Mouse (Mus musculus) limb, embryonic 14.5 days (tissue): Measurements from ENCODE around the gene 2810408A11Rik. TPM values are rescaled to one million over a fixed set of nuclear protein-coding genes. Genes with fewer than 3 reads are reported as not detected.

Source experiments
- ATAC-seq: fragments of 200-750 bp; cut with Nextera tagmentation; 2 replicates; pipeline ENCODE4 v1.8.0; 2017; ENCODE audit warnings: low read depth, moderate number of reproducible peaks, moderate TSS enrichment; ENCODE audit not compliant: low FRiP score
- DNase-seq: peaks from one replicate; pipeline ENCODE4 v3.0.0-alpha.2; 2015; ENCODE audit warnings: low spot score
- H3K27ac ChIP-seq: fragments of 300-500 bp; sonication (generic); replicated peaks from 2 replicates; pipeline ENCODE4 v1.5.1; 2014; ENCODE audit warnings: low read depth, mild to moderate bottlenecking, low read length, moderate library complexity, mixed read lengths
- H3K27me3 ChIP-seq: fragments of 300-500 bp; sonication (generic); 2 replicates; pipeline ENCODE4 v1.6.1; 2014; ENCODE audit warnings: low read length, mixed read lengths; ENCODE audit not compliant: control insufficient read depth, insufficient read depth
- H3K36me3 ChIP-seq: fragments of 300-500 bp; sonication (generic); 2 replicates; pipeline ENCODE4 v1.6.1; 2014; ENCODE audit warnings: mild to moderate bottlenecking, low read length, moderate library complexity, mixed read lengths; ENCODE audit not compliant: control insufficient read depth, insufficient read depth
- H3K4me1 ChIP-seq: fragments of 300-500 bp; sonication (generic); 2 replicates; pipeline ENCODE4 v1.6.1; 2014; ENCODE audit warnings: antibody characterized with exemption, low read length, mixed read lengths; ENCODE audit not compliant: control insufficient read depth, insufficient read depth
- H3K4me2 ChIP-seq: fragments of 300-500 bp; sonication (generic); replicated peaks from 2 replicates; pipeline ENCODE4 v1.6.1; 2014; ENCODE audit warnings: low read depth, mild to moderate bottlenecking, low read length, moderate library complexity; ENCODE audit not compliant: severe bottlenecking
- H3K4me3 ChIP-seq: fragments of 300-500 bp; sonication (generic); replicated peaks from 2 replicates; pipeline ENCODE4 v1.5.1; 2014; ENCODE audit warnings: low read length
- H3K9ac ChIP-seq: fragments of 300-500 bp; sonication (generic); 2 replicates; pipeline ENCODE4 v1.6.1; 2014; ENCODE audit warnings: mild to moderate bottlenecking, low read depth, low read length, moderate library complexity; ENCODE audit not compliant: severe bottlenecking
- H3K9me3 ChIP-seq: fragments of 300-500 bp; sonication (generic); 2 replicates; pipeline ENCODE4 v1.6.1; 2016; ENCODE audit warnings: low read length; ENCODE audit not compliant: control insufficient read depth
- POLR2A ChIP-seq: fragments of 200-500 bp; IDR thresholded peaks from 2 replicates; pipeline ENCODE4 v1.8.0; 2012; ENCODE audit warnings: inconsistent platforms, mild to moderate bottlenecking, moderate library complexity, borderline replicate concordance; ENCODE audit not compliant: insufficient read depth, insufficient read length; ENCODE audit errors: extremely low read depth
- WGBS: fragments of 180-500 bp; shearing (Covaris S2); extraction: QIAGEN DNeasy Blood & Tissue Kit; methylation state at CpG from one replicate; pipeline ENCODE4 v1.1.7; 2014; 5-methylcytosine and 5-hydroxymethylcytosine counted together
- polyA plus RNA-seq, 2 experiments: library from polyadenylated mRNA; depleted of rRNA in 1 of 2; stranded (reverse) in 1 of 2; unstranded in 1 of 2; fragments of >200 nt; fragmentation: Nextera tagmentation in 1 of 2; extraction: Ambion mirVana in 1 of 2; gene quantifications; 2 replicates each; pipeline versions ENCODE4 v1.2.1 to v1.2.3; 2012 to 2014

2810408A11Rik gene
- polyA plus RNA-seq, 2 experiments = 8.9 TPM

DNA sequence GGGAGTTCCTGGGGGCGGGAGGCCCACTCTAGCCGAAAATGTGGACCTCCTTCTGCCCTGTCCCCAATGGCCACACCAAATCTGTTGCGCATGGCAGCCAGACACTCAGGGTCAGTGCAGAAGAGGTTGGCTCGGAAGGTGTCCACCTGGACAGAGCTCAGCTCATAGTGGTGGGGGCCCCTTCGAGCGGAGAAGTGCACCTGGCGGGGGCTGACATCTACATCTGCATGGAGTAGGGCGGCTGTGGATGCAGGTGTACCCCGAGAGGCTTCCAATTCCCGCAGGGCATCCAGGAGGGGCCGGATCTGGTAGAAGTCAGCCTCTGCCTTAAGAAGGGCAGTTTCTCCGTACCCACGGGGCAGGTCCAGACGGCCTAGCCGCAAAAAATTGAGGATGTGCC is 21.1 kb downstream of the 2810408A11Rik start:
- no peak for ATAC-seq
- Histone ChIP-seq H3K36me3 (no peaks in the 10 kb centered on the region), H3K4me2 (peak overlapping the region; percentile 79), H3K27me3 (no peaks in the 10 kb centered on the region), H3K27ac (no peak overlapping the region), H3K4me1 (peaks cover 26% of the 10 kb centered on the region), H3K9me3 (no peaks in the 10 kb centered on the region), H3K4me3 (peak overlapping the region; percentile 46), H3K9ac (0 out of 2 replicates have a peak overlapping the region, but pooled peaks have one; percentile 67)
- no peak for TF ChIP-seq POLR2A
- 50% methylated on average over 15 of the region's 15 CpGs for WGBS
- DNase-seq = no peak

DNA sequence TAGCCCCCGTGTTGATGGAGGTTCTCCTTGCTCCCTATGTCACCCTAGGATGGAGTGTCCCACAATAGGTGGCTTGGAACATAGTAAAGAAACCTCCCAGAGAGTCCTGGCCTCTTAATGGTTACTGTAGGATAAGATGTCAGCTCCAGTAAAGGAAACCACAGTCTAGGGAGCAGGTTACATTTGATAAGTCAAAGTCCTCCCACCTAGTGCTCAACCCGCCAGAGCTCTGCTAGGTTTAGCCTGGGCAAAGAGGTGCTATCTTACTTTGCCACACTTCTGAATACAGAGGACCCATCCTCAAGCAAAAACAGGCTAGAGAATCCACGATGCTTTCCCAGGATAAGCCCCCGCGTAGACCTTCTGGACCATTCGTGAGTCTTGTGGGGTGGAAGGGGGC is 21.8 kb downstream of the 2810408A11Rik start:
- Histone ChIP-seq H3K9ac (no peak overlapping the region), H3K36me3 (no peaks in the 10 kb centered on the region), H3K27me3 (no peaks in the 10 kb centered on the region), H3K27ac (no peak overlapping the region), H3K4me2 (peak overlapping the region; percentile 79; the same call in 1 of the 2 replicates), H3K4me1 (peaks cover 26% of the 10 kb centered on the region), H3K9me3 (no peaks in the 10 kb centered on the region), H3K4me3 (peak overlapping the region; percentile 46; the same call in 1 of the 2 replicates)
- DNase-seq (no peak), ATAC-seq (no peak)
- no peak for TF ChIP-seq POLR2A
- 92% methylated on average over 6 of the region's 6 CpGs for WGBS

- WGBS = 82% methylated on average over 3 of the region's 3 CpGs
- ATAC-seq (no peak), DNase-seq (no peak)
- Histone ChIP-seq H3K4me2 (0 out of 2 replicates have a peak overlapping the region, but pooled peaks have one; percentile 5), H3K27ac (no peak overlapping the region), H3K9ac (no peak overlapping the region), H3K36me3 (no peaks in the 10 kb centered on the region), H3K27me3 (no peaks in the 10 kb centered on the region), H3K4me3 (no peak overlapping the region), H3K4me1 (peaks cover 26% of the 10 kb centered on the region), H3K9me3 (no peaks in the 10 kb centered on the region)
- TF ChIP-seq POLR2A = no peak
Observed at GRCm38 (mm10) chr11:69878399-69878798, 22.4 kb downstream of the 2810408A11Rik start.

DNA sequence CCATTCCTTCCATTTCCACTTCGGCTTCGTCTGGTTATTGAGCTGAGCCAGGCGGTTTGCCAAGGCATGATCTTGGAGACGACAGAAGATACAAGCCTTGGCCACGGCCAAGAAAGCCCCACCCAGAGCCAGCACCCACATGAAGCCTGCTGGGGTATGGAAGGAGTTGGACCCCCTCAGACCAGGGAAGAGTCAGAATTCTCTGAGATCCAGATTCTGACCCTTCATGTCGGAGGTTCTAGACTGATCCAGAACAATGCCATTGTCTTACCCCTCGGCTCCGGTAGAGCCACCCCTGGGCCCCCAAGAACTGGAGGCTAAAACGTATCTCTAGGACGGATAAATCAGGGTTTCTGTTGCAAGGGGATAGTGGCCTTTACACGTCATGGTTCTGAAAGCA is 22.9 kb downstream of the 2810408A11Rik start, which contains the start of gene Tmem95:
TSS of gene Tmem95 (minus strand) at position 141 of the 400 bp plus-strand sequence.
- ATAC-seq (no peak), DNase-seq (no peak)
- H3K9ac ChIP-seq = peak within 1 kb of the TSS; percentile 34
- no peak within 1 kb of the TSS for H3K27ac ChIP-seq
- H3K27me3 ChIP-seq = no peaks in the 10 kb centered on the region
- peak within 1 kb of the TSS; percentile 27; the same call in 1 of the 2 replicates for H3K4me2 ChIP-seq
- no peak for TF ChIP-seq POLR2A
- H3K4me1 ChIP-seq = peaks cover 26% of the 10 kb centered on the region
- no peaks in the 10 kb centered on the region for H3K36me3 ChIP-seq
- peak within 1 kb of the TSS; percentile 19 for H3K4me3 ChIP-seq
- whole genome bisulfite sequencing = 90% methylated on average over 11 of the region's 11 CpGs
- no peaks in the 10 kb centered on the region for H3K9me3 ChIP-seq

GRCm38 (mm10) chr11:69876867-69877266 is 23.9 kb downstream of the 2810408A11Rik start:
- DNase-seq = peak; percentile 81
- Histone ChIP-seq H3K36me3 (no peaks in the 10 kb centered on the region), H3K27ac (0 out of 2 replicates have a peak overlapping the region, but pooled peaks have one; percentile 38), H3K4me1 (peaks cover 26% of the 10 kb centered on the region), H3K9me3 (no peaks in the 10 kb centered on the region), H3K27me3 (no peaks in the 10 kb centered on the region), H3K4me3 (peak overlapping the region; percentile 19), H3K9ac (peak overlapping the region; percentile 34), H3K4me2 (peak overlapping the region; percentile 27; the same call in 1 of the 2 replicates)
- 1% methylated on average over 11 of the region's 12 CpGs for WGBS
- no peak for ATAC-seq
- TF ChIP-seq POLR2A = no peak
